Mouse (Mus musculus) C2C12 (cell line): Measurements from ENCODE around the gene Maz. TPM values are rescaled to one million over a fixed set of nuclear protein-coding genes. Genes with fewer than 3 reads are reported as not detected.

ENCODE experiments used
- H3K27me3 ChIP-seq: one replicate; pipeline ENCODE4 v1.6.1; 2011; ENCODE audit not compliant: control insufficient read depth, insufficient read depth, insufficient read length
- H3K36me3 ChIP-seq: one replicate; pipeline ENCODE4 v1.6.1; 2011; ENCODE audit not compliant: control insufficient read depth, insufficient read depth
- H3K4me3 ChIP-seq: one replicate; pipeline ENCODE4 v1.5.1; 2011; ENCODE audit warnings: mild to moderate bottlenecking, control low read depth; ENCODE audit not compliant: poor library complexity, insufficient read depth, severe bottlenecking
- H3K79me2 ChIP-seq: one replicate; pipeline ENCODE4 v1.6.1; 2011; ENCODE audit not compliant: control insufficient read depth, insufficient read depth
- H3K79me3 ChIP-seq: one replicate; pipeline ENCODE4 v1.6.1; 2011; ENCODE audit warnings: low read depth, control low read depth
- H3ac ChIP-seq: one replicate; pipeline ENCODE3; 2011; ENCODE audit warnings: low read depth; ENCODE audit not compliant: control insufficient read depth, insufficient read length
- CEBPB ChIP-seq: IDR thresholded peaks from one replicate; pipeline ENCODE4 v1.6.1; 2011; ENCODE audit warnings: low read depth, mild to moderate bottlenecking, control low read depth, moderate library complexity
- CTCF ChIP-seq: IDR thresholded peaks from one replicate; pipeline ENCODE4 v1.5.1; 2011; ENCODE audit not compliant: control insufficient read depth, insufficient read depth, insufficient read length
- FOSL1 ChIP-seq: IDR thresholded peaks from one replicate; pipeline ENCODE4 v1.8.0; 2011; ENCODE audit warnings: mild to moderate bottlenecking, low read length; ENCODE audit not compliant: poor library complexity, insufficient read depth, severe bottlenecking
- MAX ChIP-seq: IDR thresholded peaks from one replicate; pipeline ENCODE4 v1.6.1; 2011; ENCODE audit warnings: mild to moderate bottlenecking, control low read depth
- MYOD1 ChIP-seq: IDR thresholded peaks from one replicate; pipeline ENCODE4 v1.6.1; 2011; ENCODE audit warnings: low read depth; ENCODE audit not compliant: control insufficient read depth, insufficient read length
- MYOG ChIP-seq: IDR thresholded peaks from one replicate; pipeline ENCODE4 v1.6.1; 2011; ENCODE audit not compliant: control insufficient read depth, insufficient read length; ENCODE audit errors: extremely low read depth
- USF1 ChIP-seq: IDR thresholded peaks from one replicate; pipeline ENCODE4 v1.6.1; 2011; ENCODE audit warnings: low read depth, mild to moderate bottlenecking, control low read depth, moderate library complexity
- polyA plus RNA-seq: library from polyadenylated mRNA; unstranded; fragments of >200 nt; fragmentation: generic; extraction: Trizol; gene quantifications from one replicate; pipeline ENCODE4 v1.2.1, GENCODE M21; 2012; ENCODE audit warnings: missing spikeins

Maz gene
- polyA plus RNA-seq, 1 experiment, result 141 TPM

GRCm38 (mm10) chr7:126984667-126985444 lies 42.0 kb downstream of the Maz start:
- Histone ChIP-seq H3K79me3 (no peaks in the 10 kb centered on the region), H3K79me2 (no peaks in the 10 kb centered on the region), H3K4me3 (no peak overlapping the region), H3K36me3 (peaks cover 8% of the 10 kb centered on the region), H3ac (no peak overlapping the region), H3K27me3 (no peaks in the 10 kb centered on the region)
- no peak for TF ChIP-seq CTCF
- no peak for TF ChIP-seq MYOD1
- no peak for TF ChIP-seq FOSL1
- no peak for TF ChIP-seq USF1

- TF ChIP-seq USF1 (no peak), MYOG (no peak), CTCF (no peak), MYOD1 (no peak), MAX (no peak), FOSL1 (no peak), CEBPB (no peak)
- H3K79me3 ChIP-seq, result no peaks in the 10 kb centered on the region
- H3K36me3 ChIP-seq, result peaks cover 24% of the 10 kb centered on the region
- H3ac ChIP-seq, result no peak overlapping the region
- H3K27me3 ChIP-seq, result no peaks in the 10 kb centered on the region
- peaks cover 9% of the 10 kb centered on the region for H3K79me2 ChIP-seq
- no peak overlapping the region for H3K4me3 ChIP-seq
Observed at GRCm38 (mm10) chr7:126983113-126983512, 43.7 kb downstream of the Maz start.

GRCm38 (mm10) chr7:126982054-126982453 lies 44.8 kb downstream of the Maz start:
- H3K27me3 ChIP-seq, result no peaks in the 10 kb centered on the region
- TF ChIP-seq MYOD1 (no peak), CTCF (no peak), CEBPB (no peak)

GRCm38 (mm10) chr7:126981601-126982000 lies 45.2 kb downstream of the Maz start:
- TF ChIP-seq MAX (no peak), USF1 (no peak), MYOD1 (no peak), FOSL1 (no peak), CEBPB (no peak), MYOG (no peak), CTCF (no peak)
- no peak overlapping the region for H3ac ChIP-seq
- H3K27me3 ChIP-seq, result no peaks in the 10 kb centered on the region
- peaks cover 24% of the 10 kb centered on the region for H3K79me2 ChIP-seq
- peaks cover 4% of the 10 kb centered on the region for H3K79me3 ChIP-seq
- H3K4me3 ChIP-seq, result no peak overlapping the region
- peaks cover 22% of the 10 kb centered on the region for H3K36me3 ChIP-seq

More at GRCm38 (mm10) chr7:126982054-126982453, 44.8 kb downstream of the Maz start:
- no peak overlapping the region for H3K4me3 ChIP-seq
- peaks cover 3% of the 10 kb centered on the region for H3K79me3 ChIP-seq
- H3K36me3 ChIP-seq, result peaks cover 27% of the 10 kb centered on the region
- no peak overlapping the region for H3ac ChIP-seq
- H3K79me2 ChIP-seq, result peaks cover 20% of the 10 kb centered on the region

- TF ChIP-seq USF1, result no peak
- no peak for TF ChIP-seq MAX
- no peak for TF ChIP-seq MYOD1
- TF ChIP-seq CEBPB, result no peak
- TF ChIP-seq CTCF, result no peak
- no peak for TF ChIP-seq MYOG
- no peak for TF ChIP-seq FOSL1
- Histone ChIP-seq H3ac (no peak overlapping the region), H3K79me3 (peaks cover 6% of the 10 kb centered on the region)
Observed at GRCm38 (mm10) chr7:126978841-126979240, 48.0 kb downstream of the Maz start.

GRCm38 (mm10) chr7:126976878-126977459 lies 49.9 kb downstream of the Maz start:
- peaks cover 10% of the 10 kb centered on the region for H3K27me3 ChIP-seq
- peaks cover 28% of the 10 kb centered on the region for H3K79me2 ChIP-seq
- TF ChIP-seq FOSL1 (no peak), USF1 (no peak), CEBPB (no peak), CTCF (no peak), MYOD1 (no peak), MYOG (no peak), MAX (no peak)
- H3K36me3 ChIP-seq, result peaks cover 21% of the 10 kb centered on the region
- peak overlapping the region; percentile 99 for H3ac ChIP-seq
- peaks cover 6% of the 10 kb centered on the region for H3K79me3 ChIP-seq
- peak overlapping the region; percentile 89 for H3K4me3 ChIP-seq

More at GRCm38 (mm10) chr7:126978841-126979240, 48.0 kb downstream of the Maz start:
- Histone ChIP-seq H3K79me2 (peaks cover 28% of the 10 kb centered on the region), H3K36me3 (peaks cover 21% of the 10 kb centered on the region), H3K4me3 (no peak overlapping the region), H3K27me3 (no peaks in the 10 kb centered on the region)
